Mouse (Mus musculus): ENCODE results near the gene Nthl1. TPM values are rescaled to one million over a fixed set of nuclear protein-coding genes. Genes with fewer than 3 reads are reported as not detected.

Gene Nthl1
- polyA plus RNA-seq, 1 experiment from 2014 or later = 7.4 TPM

- Histone ChIP-seq H3K4me2 (peak overlapping the region; percentile 86), H3K4me1 (replicated peaks) (peaks cover 21% of the 10 kb centered on the region), H3K27me3 (no peaks in the 10 kb centered on the region), H3K36me3 (peaks cover 32% of the 10 kb centered on the region), H3K4me3 (peak overlapping the region; percentile 65), H3K27ac (replicated peaks) (peak overlapping the region; percentile 82), H3K9me3 (no peaks in the 10 kb centered on the region), H3K9ac (peak overlapping the region; percentile 80)
- 11% methylated on average over 22 of the region's 22 CpGs for WGBS
- peak; percentile 29 for ATAC-seq (ENCODE audit: low read depth)
Observed at GRCm38 (mm10) chr17:24632813-24633449, 451 bp downstream of the Nthl1 start.

- no peak overlapping the region for H3K4me2 ChIP-seq
- peaks cover 21% of the 10 kb centered on the region for H3K4me1 ChIP-seq (replicated peaks)
- no peaks in the 10 kb centered on the region for H3K27me3 ChIP-seq
- no peak for ATAC-seq (ENCODE audit: low read depth)
- peak overlapping the region; percentile 82; the same call in 1 of the 2 replicates for H3K27ac ChIP-seq (replicated peaks)
- H3K4me3 ChIP-seq = no peak overlapping the region
- peaks cover 27% of the 10 kb centered on the region for H3K36me3 ChIP-seq
- WGBS = 92% methylated on average over 11 of the region's 11 CpGs
- H3K9me3 ChIP-seq = no peaks in the 10 kb centered on the region
- no peak overlapping the region for H3K9ac ChIP-seq
Observed at GRCm38 (mm10) chr17:24633831-24634230, 1.4 kb downstream of the Nthl1 start.

- Histone ChIP-seq H3K27me3 (no peaks in the 10 kb centered on the region), H3K4me1 (replicated peaks) (peaks cover 31% of the 10 kb centered on the region), H3K4me3 (no peak overlapping the region), H3K4me2 (no peak overlapping the region), H3K27ac (replicated peaks) (no peak overlapping the region), H3K9me3 (no peaks in the 10 kb centered on the region), H3K9ac (no peak overlapping the region), H3K36me3 (peaks cover 17% of the 10 kb centered on the region)
- 90% methylated on average over 4 of the region's 4 CpGs for WGBS
- no peak for ATAC-seq (ENCODE audit: low read depth)
Observed at GRCm38 (mm10) chr17:24635024-24635423, 2.5 kb downstream of the Nthl1 start.

GRCm38 (mm10) chr17:24635694-24636093, 3.2 kb downstream of the Nthl1 start:
- H3K9me3 ChIP-seq = no peaks in the 10 kb centered on the region
- peaks cover 17% of the 10 kb centered on the region for H3K36me3 ChIP-seq
- no peak overlapping the region for H3K4me3 ChIP-seq
- H3K27ac ChIP-seq (replicated peaks) = no peak overlapping the region
- no peak overlapping the region for H3K4me2 ChIP-seq
- ATAC-seq (ENCODE audit: low read depth) = no peak
- H3K9ac ChIP-seq = no peak overlapping the region
- H3K27me3 ChIP-seq = no peaks in the 10 kb centered on the region
- 96% methylated on average over 5 of the region's 5 CpGs for WGBS
- peaks cover 37% of the 10 kb centered on the region for H3K4me1 ChIP-seq (replicated peaks)

GRCm38 (mm10) chr17:24636781-24637481, 4.5 kb downstream of the Nthl1 start:
- Histone ChIP-seq H3K9me3 (no peaks in the 10 kb centered on the region), H3K4me1 (replicated peaks) (peaks cover 31% of the 10 kb centered on the region), H3K27ac (replicated peaks) (no peak overlapping the region), H3K36me3 (peaks cover 17% of the 10 kb centered on the region), H3K4me2 (no peak overlapping the region), H3K27me3 (no peaks in the 10 kb centered on the region), H3K4me3 (no peak overlapping the region), H3K9ac (no peak overlapping the region)
- WGBS = 80% methylated on average over 5 of the region's 5 CpGs
- no peak for ATAC-seq (ENCODE audit: low read depth)

- ATAC-seq (ENCODE audit: low read depth) = no peak
Observed at GRCm38 (mm10) chr17:24638214-24638613, 5.7 kb downstream of the Nthl1 start.

GRCm38 (mm10) chr17:24638840-24639239, 6.4 kb downstream of the Nthl1 start:
- H3K36me3 ChIP-seq = peaks cover 17% of the 10 kb centered on the region
- no peak overlapping the region for H3K4me3 ChIP-seq
- peaks cover 19% of the 10 kb centered on the region for H3K4me1 ChIP-seq (replicated peaks)
- no peak for ATAC-seq (ENCODE audit: low read depth)
- peak overlapping the region; percentile 67; the same call in 1 of the 2 replicates for H3K27ac ChIP-seq (replicated peaks)
- H3K9me3 ChIP-seq = no peaks in the 10 kb centered on the region
- WGBS = 72% methylated on average over 9 of the region's 9 CpGs
- no peak overlapping the region for H3K4me2 ChIP-seq
- H3K9ac ChIP-seq = peak overlapping the region; percentile 50; the same call in 1 of the 2 replicates
- H3K27me3 ChIP-seq = no peaks in the 10 kb centered on the region

More at GRCm38 (mm10) chr17:24638214-24638613, 5.7 kb downstream of the Nthl1 start:
- Histone ChIP-seq H3K4me2 (no peak overlapping the region), H3K4me1 (replicated peaks) (peaks cover 23% of the 10 kb centered on the region), H3K27me3 (no peaks in the 10 kb centered on the region), H3K36me3 (peaks cover 17% of the 10 kb centered on the region), H3K27ac (replicated peaks) (no peak overlapping the region), H3K9ac (no peak overlapping the region), H3K4me3 (no peak overlapping the region), H3K9me3 (no peaks in the 10 kb centered on the region)
- WGBS = 95% methylated on average over 4 of the region's 4 CpGs

- H3K27me3 ChIP-seq = no peaks in the 10 kb centered on the region
- H3K9ac ChIP-seq = peak overlapping the region; percentile 50; the same call in 1 of the 2 replicates
- peaks cover 17% of the 10 kb centered on the region for H3K36me3 ChIP-seq
- H3K27ac ChIP-seq (replicated peaks) = peak overlapping the region; percentile 67
- 55% methylated on average over 5 of the region's 5 CpGs for WGBS
- no peaks in the 10 kb centered on the region for H3K9me3 ChIP-seq
- no peak overlapping the region for H3K4me2 ChIP-seq
- ATAC-seq (ENCODE audit: low read depth) = no peak
- H3K4me1 ChIP-seq (replicated peaks) = peaks cover 25% of the 10 kb centered on the region
- H3K4me3 ChIP-seq = no peak overlapping the region
Observed at GRCm38 (mm10) chr17:24639571-24639988, 7.1 kb downstream of the Nthl1 start.

- Histone ChIP-seq H3K36me3 (peaks cover 17% of the 10 kb centered on the region), H3K27me3 (no peaks in the 10 kb centered on the region), H3K4me3 (no peak overlapping the region), H3K27ac (replicated peaks) (peak overlapping the region; percentile 67; the same call in 1 of the 2 replicates), H3K9ac (no peak overlapping the region), H3K4me2 (no peak overlapping the region), H3K4me1 (replicated peaks) (peaks cover 31% of the 10 kb centered on the region), H3K9me3 (no peaks in the 10 kb centered on the region)
- WGBS = 88% methylated on average over 7 of the region's 7 CpGs
- ATAC-seq (ENCODE audit: low read depth) = no peak
Observed at GRCm38 (mm10) chr17:24640119-24640518, 7.6 kb downstream of the Nthl1 start.

- no peak overlapping the region for H3K27ac ChIP-seq (replicated peaks)
- 96% methylated on average over 15 of the region's 15 CpGs for WGBS
- H3K9ac ChIP-seq = no peak overlapping the region
- H3K36me3 ChIP-seq = peaks cover 17% of the 10 kb centered on the region
- no peak overlapping the region for H3K4me2 ChIP-seq
- no peak overlapping the region for H3K4me3 ChIP-seq
- peaks cover 32% of the 10 kb centered on the region for H3K4me1 ChIP-seq (replicated peaks)
- no peaks in the 10 kb centered on the region for H3K27me3 ChIP-seq
- H3K9me3 ChIP-seq = no peaks in the 10 kb centered on the region
- no peak for ATAC-seq (ENCODE audit: low read depth)
Observed at GRCm38 (mm10) chr17:24640581-24640980, 8.1 kb downstream of the Nthl1 start.

GRCm38 (mm10) chr17:24641944-24642343, 9.5 kb downstream of the Nthl1 start:
- H3K9ac ChIP-seq = no peak overlapping the region
- ATAC-seq (ENCODE audit: low read depth) = no peak
- peaks cover 32% of the 10 kb centered on the region for H3K4me1 ChIP-seq (replicated peaks)
- no peak overlapping the region for H3K4me2 ChIP-seq
- no peaks in the 10 kb centered on the region for H3K9me3 ChIP-seq
- H3K4me3 ChIP-seq = no peak overlapping the region
- whole genome bisulfite sequencing = 92% methylated on average over 14 of the region's 14 CpGs
- H3K36me3 ChIP-seq = peaks cover 17% of the 10 kb centered on the region
- no peak overlapping the region for H3K27ac ChIP-seq (replicated peaks)
- H3K27me3 ChIP-seq = no peaks in the 10 kb centered on the region

- ATAC-seq (ENCODE audit: low read depth) = no peak
- WGBS = 73% methylated on average over 6 of the region's 6 CpGs
- H3K9ac ChIP-seq = no peak overlapping the region
Observed at GRCm38 (mm10) chr17:24642791-24643343, 10.4 kb downstream of the Nthl1 start.

More at GRCm38 (mm10) chr17:24642791-24643343, 10.4 kb downstream of the Nthl1 start:
- Histone ChIP-seq H3K4me3 (no peak overlapping the region), H3K36me3 (peaks cover 17% of the 10 kb centered on the region), H3K4me2 (no peak overlapping the region), H3K9me3 (no peaks in the 10 kb centered on the region), H3K27me3 (no peaks in the 10 kb centered on the region), H3K27ac (replicated peaks) (no peak overlapping the region), H3K4me1 (replicated peaks) (peaks cover 32% of the 10 kb centered on the region)

Data from neural tube, embryonic 13.5 days (tissue).